Mouse (Mus musculus): ENCODE measurements at regions not wholly inside any gene's neighbourhood (a gene's known extent, or its start where the extent isn't known, plus 50 kb on each side); places are given as distances from the start of the nearest gene placed in this dataset.
A peak's percentile ranks its signal among the peaks of the same experiment; 100 is the strongest.

- TF ChIP-seq CTCF (IDR thresholded peaks at IDR 0.05) (no peak), EP300 (IDR thresholded peaks at IDR 0.05) (peak; percentile 23; the same call in 1 of the 2 replicates)
Observed at GRCm38 (mm10) chr7:71038537-71038936, 312.7 kb downstream of the Gm10295 start.
